Mouse (Mus musculus): ENCODE measurements at regions not wholly inside any gene's neighbourhood (a gene's known extent, or its start where the extent isn't known, plus 50 kb on each side); places are given as distances from the start of the nearest gene placed in this dataset.

DNA sequence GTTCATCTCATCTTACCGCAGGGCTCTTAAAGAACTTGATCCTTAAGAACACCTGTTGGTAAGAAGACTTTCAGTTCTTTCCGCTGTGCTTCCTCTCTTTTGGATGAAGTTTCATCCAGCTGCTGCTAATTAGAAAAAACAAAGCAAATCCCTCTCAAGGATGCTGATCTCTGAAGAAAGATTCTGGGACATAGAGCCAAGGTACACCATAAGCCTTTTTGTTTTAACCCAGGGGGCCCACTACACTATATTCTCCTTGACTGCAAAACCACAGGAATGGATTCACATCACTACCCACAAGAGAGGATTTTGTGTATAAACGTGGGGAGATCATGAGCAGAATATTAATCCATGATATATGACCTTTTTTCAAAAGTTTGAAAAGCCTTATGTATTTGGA is 694.8 kb upstream of the N6amt1 start:
- H3K27ac ChIP-seq (ENCODE audit: low read depth, low read length), result no peak overlapping the region
- no peaks in the 10 kb centered on the region for H3K27me3 ChIP-seq (replicated peaks; ENCODE audit: control insufficient read depth, insufficient read depth, low read length)
- H3K4me2 ChIP-seq (ENCODE audit: low read length), result no peak overlapping the region
- H3K4me3 ChIP-seq (ENCODE audit: low read length), result no peak overlapping the region
- H3K9ac ChIP-seq (ENCODE audit: low read depth, low read length), result no peak overlapping the region
- no peak for ATAC-seq
- no peaks in the 10 kb centered on the region for H3K36me3 ChIP-seq (ENCODE audit: control insufficient read depth, insufficient read depth, low read length)
- no peaks in the 10 kb centered on the region for H3K4me1 ChIP-seq (ENCODE audit: control insufficient read depth, insufficient read depth, low read depth, low read length)
- no peaks in the 10 kb centered on the region for H3K9me3 ChIP-seq (ENCODE audit: control insufficient read depth, low read length)
- WGBS, result 66% methylated on average over 3 of the region's 3 CpGs

DNA sequence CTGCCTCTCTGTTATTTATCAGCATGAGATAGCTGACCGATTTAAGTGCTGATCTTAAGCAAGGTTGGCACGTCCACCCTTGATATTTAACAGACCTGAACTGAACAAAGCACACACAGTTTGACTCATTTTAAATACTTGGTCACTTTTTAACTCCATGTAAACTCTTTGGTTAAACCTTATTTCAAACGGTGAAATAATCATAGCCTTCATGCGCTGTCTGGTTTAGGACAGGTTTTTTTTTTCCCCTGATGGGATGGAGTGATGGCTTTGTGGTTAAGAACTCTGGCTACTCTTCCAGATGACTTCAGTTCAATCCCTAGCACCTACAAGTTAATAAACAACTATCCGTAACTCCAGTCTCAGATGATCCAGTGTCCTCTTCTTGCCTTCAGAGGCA is 706.7 kb upstream of the N6amt1 start:
- 89% methylated on average over 5 of the region's 5 CpGs for WGBS
- Histone ChIP-seq H3K4me3 (ENCODE audit: low read length) (no peak overlapping the region), H3K36me3 (ENCODE audit: control insufficient read depth, insufficient read depth, low read length) (no peaks in the 10 kb centered on the region), H3K27me3 (replicated peaks; ENCODE audit: control insufficient read depth, insufficient read depth, low read length) (no peaks in the 10 kb centered on the region), H3K27ac (ENCODE audit: low read depth, low read length) (no peak overlapping the region), H3K9me3 (ENCODE audit: control insufficient read depth, low read length) (no peaks in the 10 kb centered on the region), H3K4me2 (ENCODE audit: low read length) (no peak overlapping the region), H3K4me1 (ENCODE audit: control insufficient read depth, insufficient read depth, low read depth, low read length) (no peaks in the 10 kb centered on the region), H3K9ac (ENCODE audit: low read depth, low read length) (no peak overlapping the region)
- ATAC-seq, result no peak

DNA sequence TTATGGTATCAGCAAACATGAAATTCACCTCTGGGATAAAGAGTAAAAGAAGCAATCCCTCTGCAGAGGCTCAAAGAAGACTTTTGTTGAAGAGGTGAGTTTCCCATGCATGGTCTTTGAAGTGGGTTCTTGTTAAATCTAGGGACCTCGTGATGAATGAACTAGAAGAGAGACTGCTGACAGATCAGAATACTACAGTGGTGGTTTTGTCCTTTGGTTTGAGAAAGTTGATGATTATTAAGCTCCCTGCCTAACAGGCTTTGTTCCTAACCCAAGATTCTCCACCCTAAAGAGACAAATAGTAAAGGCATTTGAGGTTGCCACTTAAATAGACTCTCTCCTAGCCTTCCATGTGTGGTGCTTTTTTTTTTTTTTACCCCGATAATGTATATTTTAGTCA is 707.2 kb upstream of the N6amt1 start:
- no peaks in the 10 kb centered on the region for H3K27me3 ChIP-seq (replicated peaks; ENCODE audit: control insufficient read depth, insufficient read depth, low read length)
- no peak overlapping the region for H3K9ac ChIP-seq (ENCODE audit: low read depth, low read length)
- no peak overlapping the region for H3K4me3 ChIP-seq (ENCODE audit: low read length)
- no peak overlapping the region for H3K27ac ChIP-seq (ENCODE audit: low read depth, low read length)
- H3K4me1 ChIP-seq (ENCODE audit: control insufficient read depth, insufficient read depth, low read depth, low read length), result no peaks in the 10 kb centered on the region
- H3K4me2 ChIP-seq (ENCODE audit: low read length), result no peak overlapping the region
- ATAC-seq, result no peak
- 77% methylated on average over 2 of the region's 2 CpGs for WGBS
- H3K36me3 ChIP-seq (ENCODE audit: control insufficient read depth, insufficient read depth, low read length), result no peaks in the 10 kb centered on the region
- H3K9me3 ChIP-seq (ENCODE audit: control insufficient read depth, low read length), result no peaks in the 10 kb centered on the region

DNA sequence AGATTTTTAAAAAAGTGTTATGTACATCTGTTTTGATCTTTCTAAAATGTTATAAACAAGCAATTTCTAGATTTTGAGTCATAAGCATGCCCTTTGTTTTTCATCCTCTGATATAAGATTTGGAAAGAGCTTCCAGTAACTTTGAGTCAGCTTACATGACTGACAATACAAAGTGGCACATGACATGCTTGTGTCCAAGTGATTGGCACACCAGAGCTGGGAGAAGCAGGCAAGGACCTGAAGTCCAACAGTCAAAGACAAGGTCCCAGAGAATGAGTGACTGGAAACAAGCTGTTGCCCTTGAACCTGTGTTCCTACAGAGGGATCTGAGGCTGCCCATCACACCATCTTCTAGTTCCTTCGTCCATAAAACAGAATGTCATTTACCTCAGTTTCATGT is 708.5 kb upstream of the N6amt1 start:
- H3K4me3 ChIP-seq (ENCODE audit: low read length), result no peak overlapping the region
- H3K4me2 ChIP-seq (ENCODE audit: low read length), result no peak overlapping the region
- H3K4me1 ChIP-seq (ENCODE audit: control insufficient read depth, insufficient read depth, low read depth, low read length), result no peaks in the 10 kb centered on the region
- no peak overlapping the region for H3K27ac ChIP-seq (ENCODE audit: low read depth, low read length)
- no peaks in the 10 kb centered on the region for H3K9me3 ChIP-seq (ENCODE audit: control insufficient read depth, low read length)
- no peak for ATAC-seq
- H3K27me3 ChIP-seq (replicated peaks; ENCODE audit: control insufficient read depth, insufficient read depth, low read length), result no peaks in the 10 kb centered on the region
- 83% methylated on average over 1 of the region's 1 CpGs for WGBS
- H3K9ac ChIP-seq (ENCODE audit: low read depth, low read length), result no peak overlapping the region
- no peaks in the 10 kb centered on the region for H3K36me3 ChIP-seq (ENCODE audit: control insufficient read depth, insufficient read depth, low read length)

DNA sequence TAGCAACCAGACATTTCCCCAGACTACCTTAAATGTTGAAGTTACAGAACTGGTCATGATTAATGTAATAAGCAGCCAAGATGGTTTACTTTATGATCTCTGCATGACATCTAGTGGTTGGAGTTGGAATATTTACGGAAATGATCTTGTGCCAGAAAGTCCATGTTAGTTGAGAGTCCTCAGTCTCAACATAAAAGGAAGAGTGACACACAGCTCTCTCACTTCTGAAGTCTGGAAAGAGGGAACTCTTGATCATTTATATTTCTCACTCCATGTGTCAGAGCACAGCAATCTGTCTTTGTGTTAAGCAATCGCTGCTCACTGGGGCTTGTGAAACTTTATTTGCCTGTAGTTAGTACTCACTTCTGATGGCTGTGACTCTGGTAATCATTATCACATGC is 709.1 kb upstream of the N6amt1 start:
- no peak overlapping the region for H3K9ac ChIP-seq (ENCODE audit: low read depth, low read length)
- peak; percentile 80 for ATAC-seq

DNA sequence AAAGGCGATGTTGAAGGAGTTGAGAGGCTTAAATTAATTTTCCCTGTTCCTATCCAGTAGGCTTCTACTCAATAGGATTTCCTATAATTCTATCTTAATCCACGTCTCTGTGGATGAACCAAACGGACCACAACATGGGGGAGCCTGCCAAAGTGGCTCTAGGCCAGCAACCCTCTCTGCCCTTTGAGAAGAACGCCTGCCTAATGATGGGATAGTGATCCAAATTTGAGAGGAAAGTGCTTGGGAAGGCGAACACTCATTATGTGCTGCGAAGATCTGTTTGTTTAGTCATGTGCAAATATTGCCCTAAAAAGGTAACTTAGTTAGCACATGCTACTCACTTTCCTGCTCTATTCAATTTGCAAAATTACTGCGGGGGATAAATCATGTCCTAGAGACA is 702.5 kb upstream of the Adamts5 start:
- ATAC-seq, result no peak
- no peak overlapping the region for H3K9ac ChIP-seq (ENCODE audit: low read depth, low read length)
- H3K4me3 ChIP-seq (ENCODE audit: low read length), result no peak overlapping the region
- H3K4me1 ChIP-seq (ENCODE audit: control insufficient read depth, insufficient read depth, low read depth, low read length), result no peaks in the 10 kb centered on the region
- 77% methylated on average over 7 of the region's 7 CpGs for WGBS
- H3K27ac ChIP-seq (ENCODE audit: low read depth, low read length), result no peak overlapping the region
- H3K4me2 ChIP-seq (ENCODE audit: low read length), result no peak overlapping the region
- no peaks in the 10 kb centered on the region for H3K9me3 ChIP-seq (ENCODE audit: control insufficient read depth, low read length)
- no peaks in the 10 kb centered on the region for H3K27me3 ChIP-seq (replicated peaks; ENCODE audit: control insufficient read depth, insufficient read depth, low read length)
- no peaks in the 10 kb centered on the region for H3K36me3 ChIP-seq (ENCODE audit: control insufficient read depth, insufficient read depth, low read length)

More for the DNA sequence above, 709.1 kb upstream of the N6amt1 start:
- 56% methylated on average over 2 of the region's 2 CpGs for WGBS
- Histone ChIP-seq H3K36me3 (ENCODE audit: control insufficient read depth, insufficient read depth, low read length) (no peaks in the 10 kb centered on the region), H3K9me3 (ENCODE audit: control insufficient read depth, low read length) (no peaks in the 10 kb centered on the region), H3K27ac (ENCODE audit: low read depth, low read length) (no peak overlapping the region), H3K27me3 (replicated peaks; ENCODE audit: control insufficient read depth, insufficient read depth, low read length) (no peaks in the 10 kb centered on the region), H3K4me1 (ENCODE audit: control insufficient read depth, insufficient read depth, low read depth, low read length) (no peaks in the 10 kb centered on the region), H3K4me3 (ENCODE audit: low read length) (no peak overlapping the region), H3K4me2 (ENCODE audit: low read length) (no peak overlapping the region)

DNA sequence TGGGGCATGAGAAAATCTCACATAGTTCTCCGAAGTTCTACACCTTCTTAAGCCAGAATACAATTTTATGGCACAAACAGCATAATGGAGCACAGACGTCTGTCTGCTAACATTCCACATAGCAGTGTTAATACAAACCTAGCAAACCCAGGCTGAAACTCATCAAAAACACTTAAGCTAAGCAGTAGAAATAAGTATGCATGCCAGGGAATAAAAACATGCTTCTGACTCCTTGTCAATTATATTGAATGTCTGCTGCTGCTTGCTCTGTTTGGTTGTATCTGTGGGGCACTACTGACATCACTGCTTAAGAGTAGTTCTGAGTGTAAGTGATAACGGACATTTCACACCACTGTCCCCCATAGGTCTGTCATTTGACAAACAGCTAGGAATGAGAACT is 693.4 kb upstream of the Adamts5 start:
- no peaks in the 10 kb centered on the region for H3K27me3 ChIP-seq (replicated peaks; ENCODE audit: control insufficient read depth, insufficient read depth, low read length)
- no peak overlapping the region for H3K27ac ChIP-seq (ENCODE audit: low read depth, low read length)
- no peaks in the 10 kb centered on the region for H3K9me3 ChIP-seq (ENCODE audit: control insufficient read depth, low read length)
- H3K4me1 ChIP-seq (ENCODE audit: control insufficient read depth, insufficient read depth, low read depth, low read length), result no peaks in the 10 kb centered on the region
- no peak overlapping the region for H3K4me2 ChIP-seq (ENCODE audit: low read length)
- no peak overlapping the region for H3K4me3 ChIP-seq (ENCODE audit: low read length)
- no peaks in the 10 kb centered on the region for H3K36me3 ChIP-seq (ENCODE audit: control insufficient read depth, insufficient read depth, low read length)
- no peak overlapping the region for H3K9ac ChIP-seq (ENCODE audit: low read depth, low read length)
- ATAC-seq, result no peak
- WGBS, result 76% methylated on average over 3 of the region's 3 CpGs

DNA sequence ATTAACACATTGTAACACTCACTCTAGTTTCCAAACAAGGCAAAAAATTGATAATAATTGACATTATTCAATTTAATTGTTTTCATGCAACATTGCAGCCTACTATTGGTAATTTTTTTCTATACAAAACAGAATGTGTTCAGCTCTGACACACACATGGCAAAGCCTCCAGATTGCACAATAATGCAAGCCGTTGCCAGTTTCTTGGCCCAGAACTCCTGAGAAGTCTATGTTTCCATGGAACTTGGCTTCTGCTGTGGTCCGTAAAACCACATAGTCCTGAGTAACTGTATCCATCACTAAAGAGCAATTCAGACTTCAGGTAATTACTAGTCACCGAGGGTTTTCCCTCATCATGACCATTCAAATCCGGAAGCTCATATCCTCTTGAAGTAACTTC is 684.4 kb upstream of the Adamts5 start:
- Histone ChIP-seq H3K9ac (ENCODE audit: low read depth, low read length) (no peak overlapping the region), H3K4me2 (ENCODE audit: low read length) (no peak overlapping the region), H3K9me3 (ENCODE audit: control insufficient read depth, low read length) (no peaks in the 10 kb centered on the region), H3K27me3 (replicated peaks; ENCODE audit: control insufficient read depth, insufficient read depth, low read length) (no peaks in the 10 kb centered on the region), H3K36me3 (ENCODE audit: control insufficient read depth, insufficient read depth, low read length) (no peaks in the 10 kb centered on the region), H3K27ac (ENCODE audit: low read depth, low read length) (no peak overlapping the region), H3K4me1 (ENCODE audit: control insufficient read depth, insufficient read depth, low read depth, low read length) (no peaks in the 10 kb centered on the region), H3K4me3 (ENCODE audit: low read length) (no peak overlapping the region)
- 87% methylated on average over 4 of the region's 4 CpGs for WGBS
- no peak for ATAC-seq

DNA sequence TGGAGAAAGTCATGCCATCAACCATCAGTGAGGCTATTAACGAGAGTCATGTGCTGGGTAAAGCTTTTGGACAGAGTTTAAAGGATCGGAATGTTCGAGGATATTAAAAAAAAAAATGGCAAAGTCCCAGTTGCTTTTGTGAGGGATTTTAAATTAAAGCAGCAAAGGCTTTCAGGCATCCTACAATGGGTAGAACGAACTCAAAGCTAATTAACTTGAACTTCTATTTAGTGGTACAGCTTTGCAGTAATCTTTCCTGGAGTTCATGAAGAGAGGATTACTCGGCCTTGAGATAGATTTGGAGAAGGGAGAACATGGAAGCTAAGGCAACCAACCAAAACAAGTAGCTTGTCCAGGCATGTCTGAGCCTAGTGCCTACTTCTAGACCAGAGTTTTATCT is 676.7 kb upstream of the Adamts5 start:
- ATAC-seq, result no peak
- 65% methylated on average over 5 of the region's 5 CpGs for WGBS
- Histone ChIP-seq H3K27me3 (replicated peaks; ENCODE audit: control insufficient read depth, insufficient read depth, low read length) (no peaks in the 10 kb centered on the region), H3K36me3 (ENCODE audit: control insufficient read depth, insufficient read depth, low read length) (no peaks in the 10 kb centered on the region), H3K27ac (ENCODE audit: low read depth, low read length) (no peak overlapping the region), H3K9ac (ENCODE audit: low read depth, low read length) (no peak overlapping the region), H3K4me2 (ENCODE audit: low read length) (no peak overlapping the region), H3K4me1 (ENCODE audit: control insufficient read depth, insufficient read depth, low read depth, low read length) (no peaks in the 10 kb centered on the region), H3K9me3 (ENCODE audit: control insufficient read depth, low read length) (no peaks in the 10 kb centered on the region), H3K4me3 (ENCODE audit: low read length) (no peak overlapping the region)

DNA sequence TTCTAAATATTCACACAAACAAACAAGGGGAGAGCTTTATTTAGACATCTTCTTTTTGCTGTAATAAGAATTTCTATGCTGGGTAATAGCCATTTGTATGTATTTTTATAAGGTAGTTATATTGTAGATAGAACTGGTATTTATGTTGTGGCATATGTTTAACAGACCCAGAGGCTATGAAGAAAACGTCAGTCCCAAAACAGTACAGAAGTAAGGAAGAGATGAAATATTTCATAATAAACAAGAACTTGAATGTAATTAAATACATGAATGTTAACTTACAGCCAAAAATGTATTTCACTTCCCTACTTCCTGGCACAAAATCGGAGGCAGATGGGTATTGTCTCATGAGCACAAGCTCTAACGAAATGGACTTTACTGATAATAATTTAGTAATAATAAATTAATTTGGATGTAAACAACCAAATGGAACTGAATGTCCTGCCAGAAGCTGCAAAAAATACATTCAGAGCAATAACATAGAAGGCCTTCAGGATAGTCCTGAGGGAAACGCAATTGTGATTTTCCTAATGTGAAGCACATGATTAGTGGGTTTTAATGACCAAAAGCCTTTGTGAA is 645.9 kb upstream of the Adamts5 start:
- Histone ChIP-seq H3K36me3 (ENCODE audit: control insufficient read depth, insufficient read depth, low read length) (no peaks in the 10 kb centered on the region), H3K4me2 (ENCODE audit: low read length) (no peak overlapping the region), H3K27me3 (replicated peaks; ENCODE audit: control insufficient read depth, insufficient read depth, low read length) (no peaks in the 10 kb centered on the region), H3K27ac (ENCODE audit: low read depth, low read length) (no peak overlapping the region), H3K4me3 (ENCODE audit: low read length) (no peak overlapping the region), H3K9ac (ENCODE audit: low read depth, low read length) (no peak overlapping the region), H3K4me1 (ENCODE audit: control insufficient read depth, insufficient read depth, low read depth, low read length) (no peaks in the 10 kb centered on the region), H3K9me3 (ENCODE audit: control insufficient read depth, low read length) (no peaks in the 10 kb centered on the region)
- WGBS, result 85% methylated on average over 4 of the region's 4 CpGs
- ATAC-seq, result no peak

Data from hindbrain, embryonic 16.5 days (tissue).